Mouse (Mus musculus) heart, embryonic 12.5 days (tissue): ENCODE data around the gene Atrip. TPM values are rescaled to one million over a fixed set of nuclear protein-coding genes. Genes with fewer than 3 reads are reported as not detected.

Experiments
- ATAC-seq: fragments of 200-750 bp; cut with Nextera tagmentation; 2 replicates; pipeline ENCODE4 v1.8.0; 2017; ENCODE audit warnings: moderate TSS enrichment, moderate library complexity; ENCODE audit not compliant: insufficient number of reproducible peaks, low FRiP score
- H3K27ac ChIP-seq: fragments of 300-500 bp; sonication (generic); 2 replicates; pipeline ENCODE4 v1.5.1; 2016; ENCODE audit warnings: mild to moderate bottlenecking, moderate library complexity; ENCODE audit not compliant: poor library complexity, severe bottlenecking
- H3K27me3 ChIP-seq: fragments of 300-500 bp; sonication (generic); replicated peaks from 2 replicates; pipeline ENCODE4 v1.6.1; 2016; ENCODE audit warnings: mild to moderate bottlenecking, moderate library complexity
- H3K36me3 ChIP-seq: fragments of 300-500 bp; sonication (generic); 2 replicates; pipeline ENCODE4 v1.6.1; 2016; ENCODE audit warnings: mild to moderate bottlenecking, moderate library complexity
- H3K4me1 ChIP-seq: fragments of 300-500 bp; sonication (generic); replicated peaks from 2 replicates; pipeline ENCODE4 v1.6.1; 2016; ENCODE audit warnings: mild to moderate bottlenecking
- H3K4me2 ChIP-seq: fragments of 300-500 bp; sonication (generic); 2 replicates; pipeline ENCODE4 v1.6.1; 2016; ENCODE audit warnings: mild to moderate bottlenecking, moderate library complexity
- H3K4me3 ChIP-seq: fragments of 300-500 bp; sonication (generic); 2 replicates; pipeline ENCODE4 v1.5.1; 2016; ENCODE audit warnings: mild to moderate bottlenecking
- H3K9ac ChIP-seq: fragments of 300-500 bp; sonication (generic); 2 replicates; pipeline ENCODE4 v1.6.1; 2016; ENCODE audit warnings: mild to moderate bottlenecking, moderate library complexity
- H3K9me3 ChIP-seq: fragments of 300-500 bp; sonication (generic); replicated peaks from 2 replicates; pipeline ENCODE4 v1.6.1; 2016; ENCODE audit warnings: mild to moderate bottlenecking, moderate library complexity
- WGBS: fragments of 180-500 bp; shearing (Covaris S2); methylation state at CpG from one replicate; pipeline ENCODE4 v1.1.7; 2016; 5-methylcytosine and 5-hydroxymethylcytosine counted together
- polyA plus RNA-seq: library from polyadenylated mRNA; unstranded; fragments of >200 nt; fragmentation: Nextera tagmentation; extraction: Ambion mirVana; gene quantifications from 2 replicates; pipeline ENCODE4 v1.2.1, GENCODE M21; 2016

Gene Atrip
- polyA plus RNA-seq, 1 experiment from 2014 or later: 17.9 TPM

- no peak overlapping the region for H3K4me3 ChIP-seq
Observed at GRCm38 (mm10) chr9:109097831-109098230, 23.9 kb upstream of the Atrip start.

GRCm38 (mm10) chr9:109097291-109097690, 23.4 kb upstream of the Atrip start:
- peak overlapping the region; percentile 97 for H3K9ac ChIP-seq
- H3K4me1 ChIP-seq: peaks cover 71% of the 10 kb centered on the region
- peak overlapping the region; percentile 99 for H3K27ac ChIP-seq
- H3K9me3 ChIP-seq: no peaks in the 10 kb centered on the region
- H3K27me3 ChIP-seq: no peaks in the 10 kb centered on the region
- no peak for ATAC-seq
- H3K4me2 ChIP-seq: peak overlapping the region; percentile 83
- WGBS: 33% methylated on average over 6 of the region's 6 CpGs
- H3K36me3 ChIP-seq: peaks cover 24% of the 10 kb centered on the region
- peak overlapping the region; percentile 85 for H3K4me3 ChIP-seq

More at GRCm38 (mm10) chr9:109097831-109098230, 23.9 kb upstream of the Atrip start:
- H3K27ac ChIP-seq: peak overlapping the region; percentile 99
- peaks cover 72% of the 10 kb centered on the region for H3K4me1 ChIP-seq
- peak overlapping the region; percentile 97 for H3K9ac ChIP-seq
- H3K36me3 ChIP-seq: peaks cover 25% of the 10 kb centered on the region
- peak overlapping the region; percentile 83 for H3K4me2 ChIP-seq
- no peak for ATAC-seq
- H3K9me3 ChIP-seq: no peaks in the 10 kb centered on the region
- WGBS: 48% methylated on average over 5 of the region's 5 CpGs
- H3K27me3 ChIP-seq: no peaks in the 10 kb centered on the region

GRCm38 (mm10) chr9:109096856-109097255, 22.9 kb upstream of the Atrip start:
- Histone ChIP-seq H3K27me3 (no peaks in the 10 kb centered on the region), H3K27ac (peak overlapping the region; percentile 99), H3K9ac (peak overlapping the region; percentile 97), H3K4me1 (peaks cover 71% of the 10 kb centered on the region), H3K9me3 (no peaks in the 10 kb centered on the region), H3K36me3 (peaks cover 23% of the 10 kb centered on the region), H3K4me3 (peak overlapping the region; percentile 85), H3K4me2 (peak overlapping the region; percentile 83)
- 34% methylated on average over 6 of the region's 6 CpGs for WGBS
- ATAC-seq: no peak

- 42% methylated on average over 9 of the region's 9 CpGs for WGBS
- peak overlapping the region; percentile 85 for H3K4me3 ChIP-seq
- peak overlapping the region; percentile 99 for H3K27ac ChIP-seq
- peak overlapping the region; percentile 83 for H3K4me2 ChIP-seq
- ATAC-seq: no peak
- no peaks in the 10 kb centered on the region for H3K9me3 ChIP-seq
- H3K4me1 ChIP-seq: peaks cover 71% of the 10 kb centered on the region
- peaks cover 24% of the 10 kb centered on the region for H3K36me3 ChIP-seq
- peak overlapping the region; percentile 97 for H3K9ac ChIP-seq
- no peaks in the 10 kb centered on the region for H3K27me3 ChIP-seq
Observed at GRCm38 (mm10) chr9:109096251-109096661, 22.3 kb upstream of the Atrip start.

GRCm38 (mm10) chr9:109095137-109095982, 21.4 kb upstream of the Atrip start, which contains the start of gene Plxnb1:
Gene Plxnb1, plus strand, starts transcription at chr9:109095389.
- Histone ChIP-seq H3K4me1 (peaks cover 66% of the 10 kb centered on the region), H3K4me2 (peak within 1 kb of the TSS; percentile 83), H3K27me3 (no peaks in the 10 kb centered on the region), H3K36me3 (peaks cover 27% of the 10 kb centered on the region), H3K9me3 (no peaks in the 10 kb centered on the region), H3K4me3 (peak within 1 kb of the TSS; percentile 85), H3K9ac (peak within 1 kb of the TSS; percentile 97), H3K27ac (peak within 1 kb of the TSS; percentile 99)
- WGBS: under 1% methylated on average over 79 of the region's 102 CpGs
- peak; percentile 51 for ATAC-seq

- no peaks in the 10 kb centered on the region for H3K27me3 ChIP-seq
- H3K4me3 ChIP-seq: peak overlapping the region; percentile 85
- peak overlapping the region; percentile 99 for H3K27ac ChIP-seq
- peak overlapping the region; percentile 83 for H3K4me2 ChIP-seq
- no peaks in the 10 kb centered on the region for H3K9me3 ChIP-seq
- peaks cover 30% of the 10 kb centered on the region for H3K36me3 ChIP-seq
- H3K4me1 ChIP-seq: peaks cover 59% of the 10 kb centered on the region
- no peak for ATAC-seq
- H3K9ac ChIP-seq: peak overlapping the region; percentile 97
- WGBS: 2% methylated on average over 17 of the region's 21 CpGs
Observed at GRCm38 (mm10) chr9:109094553-109095136, 20.7 kb upstream of the Atrip start.

- Histone ChIP-seq H3K27me3 (no peaks in the 10 kb centered on the region), H3K4me1 (peaks cover 52% of the 10 kb centered on the region), H3K36me3 (peaks cover 37% of the 10 kb centered on the region), H3K9me3 (no peaks in the 10 kb centered on the region), H3K4me2 (peak overlapping the region; percentile 83), H3K4me3 (peak overlapping the region; percentile 85), H3K27ac (peak overlapping the region; percentile 42), H3K9ac (peak overlapping the region; percentile 97)
- ATAC-seq: no peak
- WGBS: 19% methylated on average over 11 of the region's 11 CpGs
Observed at GRCm38 (mm10) chr9:109093786-109094552, 20.0 kb upstream of the Atrip start.

GRCm38 (mm10) chr9:109092799-109093198, 18.9 kb upstream of the Atrip start:
- WGBS: 59% methylated on average over 6 of the region's 6 CpGs
- H3K4me2 ChIP-seq: no peak overlapping the region
- H3K36me3 ChIP-seq: peaks cover 37% of the 10 kb centered on the region
- H3K9me3 ChIP-seq: no peaks in the 10 kb centered on the region
- H3K4me3 ChIP-seq: no peak overlapping the region
- no peak overlapping the region for H3K9ac ChIP-seq
- no peak for ATAC-seq
- H3K27me3 ChIP-seq: no peaks in the 10 kb centered on the region
- H3K27ac ChIP-seq: no peak overlapping the region
- H3K4me1 ChIP-seq: peaks cover 40% of the 10 kb centered on the region

- H3K4me2 ChIP-seq: no peak overlapping the region
- WGBS: 87% methylated on average over 8 of the region's 8 CpGs
- H3K27me3 ChIP-seq: no peaks in the 10 kb centered on the region
- H3K36me3 ChIP-seq: peaks cover 37% of the 10 kb centered on the region
- no peak overlapping the region for H3K27ac ChIP-seq
- no peak overlapping the region for H3K4me3 ChIP-seq
- H3K9ac ChIP-seq: no peak overlapping the region
- peaks cover 39% of the 10 kb centered on the region for H3K4me1 ChIP-seq
- no peaks in the 10 kb centered on the region for H3K9me3 ChIP-seq
- no peak for ATAC-seq
Observed at GRCm38 (mm10) chr9:109091802-109092201, 17.9 kb upstream of the Atrip start.

GRCm38 (mm10) chr9:109090446-109090845, 16.5 kb upstream of the Atrip start:
- peaks cover 30% of the 10 kb centered on the region for H3K4me1 ChIP-seq
- H3K9ac ChIP-seq: no peak overlapping the region
- H3K9me3 ChIP-seq: no peaks in the 10 kb centered on the region
- H3K4me3 ChIP-seq: no peak overlapping the region
- H3K36me3 ChIP-seq: peaks cover 37% of the 10 kb centered on the region
- ATAC-seq: no peak
- no peaks in the 10 kb centered on the region for H3K27me3 ChIP-seq
- WGBS: 83% methylated on average over 15 of the region's 15 CpGs
- H3K4me2 ChIP-seq: no peak overlapping the region
- no peak overlapping the region for H3K27ac ChIP-seq

- Histone ChIP-seq H3K36me3 (peaks cover 37% of the 10 kb centered on the region), H3K4me2 (no peak overlapping the region), H3K9ac (no peak overlapping the region), H3K27me3 (no peaks in the 10 kb centered on the region), H3K4me1 (peaks cover 18% of the 10 kb centered on the region), H3K27ac (no peak overlapping the region), H3K9me3 (no peaks in the 10 kb centered on the region), H3K4me3 (no peak overlapping the region)
- WGBS: 18% methylated on average over 5 of the region's 5 CpGs
- ATAC-seq: no peak
Observed at GRCm38 (mm10) chr9:109087987-109088386, 14.1 kb upstream of the Atrip start.
